Mouse (Mus musculus) cerebellum, adult 2 months (tissue): ENCODE data around the gene Tenm3.

ENCODE experiments used
- CTCF ChIP-seq: fragments of 200-500 bp; IDR thresholded peaks from 2 replicates; pipeline ENCODE4 v1.5.1; 2011; ENCODE audit warnings: low read depth, mild to moderate bottlenecking, control low read depth, low read length, moderate library complexity, borderline replicate concordance; ENCODE audit not compliant: insufficient read depth
- POLR2A ChIP-seq: fragments of 200-500 bp; IDR thresholded peaks from 2 replicates; pipeline ENCODE4 v1.6.1; 2011; ENCODE audit warnings: low read length, control low read depth, borderline replicate concordance; ENCODE audit not compliant: insufficient read depth

GRCm38 (mm10) chr8:48348386-48348785 is 495.4 kb downstream of the Tenm3 start:
- TF ChIP-seq CTCF (no peak), POLR2A (no peak)
